Comparison of ENCODE assay signal across 15 mouse cellular contexts in the genomic region with DNA sequence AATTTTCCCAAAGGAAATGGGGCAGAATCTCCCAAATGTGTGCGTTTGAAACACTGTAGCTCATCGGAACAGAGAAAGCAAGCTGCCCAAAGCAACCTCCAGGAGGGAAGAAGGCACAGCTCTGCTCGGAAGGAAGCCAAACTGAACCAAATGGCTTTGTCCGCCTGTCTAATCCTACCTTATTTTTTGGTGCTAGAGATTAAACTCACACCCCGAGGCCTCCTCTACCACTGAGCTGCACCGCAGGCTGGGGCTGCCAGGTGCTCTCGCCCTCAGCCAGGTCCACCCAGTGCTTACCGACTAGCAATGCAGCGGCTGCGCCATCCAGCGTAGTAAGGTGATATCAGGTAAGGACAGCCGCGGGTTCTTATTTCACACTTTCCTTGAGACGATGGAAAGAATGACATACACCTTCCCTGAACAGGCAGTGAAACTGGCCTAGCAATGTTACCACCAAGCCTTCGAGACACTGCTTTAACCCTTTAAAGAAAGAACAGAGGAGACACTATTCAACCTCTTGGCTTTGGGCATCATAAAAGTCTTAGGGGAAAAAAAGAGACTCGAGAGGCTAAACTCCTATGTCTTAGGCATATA. TPM values are rescaled to one million over a fixed set of nuclear protein-coding genes. Genes with fewer than 3 reads are reported as not detected.
"Had no signal": no experiment of that assay in that cellular context is flagged by ENCODE, and none has a peak within 500 bp of the region (broad histone marks: within the 10 kb centered on the region; RNA-seq: fewer than 3 reads in every experiment).

No protein-coding gene starts in this region.

- H3K4me2 ChIP-seq: liver, embryonic 12.5 days; lung, embryonic 14.5 days; midbrain, embryonic 13.5 days; stomach, embryonic 15.5 days had no signal

- H3K27me3 ChIP-seq: midbrain, embryonic 13.5 days; stomach, embryonic 15.5 days had no signal

- DNase-seq: kidney, postnatal 10 days; kidney, postnatal 4 days; lung, embryonic 14.5 days; right cerebral cortex, postnatal 14 days; thymus, adult 2 months; thymus, postnatal 25 days had no signal

- H3K9ac ChIP-seq: liver, embryonic 12.5 days; lung, embryonic 14.5 days; midbrain, embryonic 13.5 days; stomach, embryonic 15.5 days had no signal

- H3K4me1 ChIP-seq: limb, embryonic 10.5 days; liver, embryonic 12.5 days; midbrain, embryonic 13.5 days; stomach, embryonic 15.5 days had no signal

- H3K27ac ChIP-seq: left cerebral cortex, adult 2 months; limb, embryonic 10.5 days; liver, embryonic 12.5 days; midbrain, embryonic 13.5 days; stomach, embryonic 15.5 days had no signal

- ATAC-seq: liver, embryonic 12.5 days; midbrain, embryonic 13.5 days had no signal

- H3K9me3 ChIP-seq: limb, embryonic 10.5 days; midbrain, embryonic 13.5 days; stomach, embryonic 15.5 days had no signal

- H3K4me3 ChIP-seq: left cerebral cortex, adult 2 months; limb, embryonic 10.5 days; liver, embryonic 12.5 days; midbrain, embryonic 13.5 days; stomach, embryonic 15.5 days had no signal

- H3K36me3 ChIP-seq: limb, embryonic 10.5 days; liver, embryonic 12.5 days; midbrain, embryonic 13.5 days; stomach, embryonic 15.5 days had no signal

RNA-seq across cellular contexts. Expression of a gene that starts 44.4 kb away (rescaled TPM):
- total RNA-seq: megakaryocyte-erythroid progenitor cell, adult 5-6 weeks had no signal
- polyA plus RNA-seq: liver, embryonic 12.5 days; midbrain, embryonic 13.5 days; neural tube, embryonic 14.5 days; spleen, adult 2 months; testis, adult 2 months had no signal
